Comparison of ENCODE assay signal across 21 mouse cellular contexts in the genomic region with DNA sequence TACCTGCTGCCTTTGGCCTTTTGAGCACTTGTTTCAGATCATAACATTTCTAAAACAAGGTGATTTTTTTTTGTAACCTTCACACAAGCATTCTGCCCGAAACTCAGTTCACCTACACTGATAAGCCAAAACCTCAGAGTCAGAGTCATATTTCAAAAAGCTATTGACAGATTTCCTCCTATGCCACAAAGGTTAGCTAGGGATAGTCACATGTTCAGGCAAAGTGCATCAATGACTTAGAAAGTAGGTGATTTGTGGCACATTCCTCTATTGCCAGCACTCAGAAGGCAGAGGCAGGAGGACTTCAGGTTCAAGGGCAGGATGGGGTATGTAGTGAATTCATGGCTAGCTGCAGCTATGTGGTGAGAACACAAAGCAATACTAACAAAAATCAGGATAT.
"Had no signal": no experiment of that assay in that cellular context is flagged by ENCODE, and none has a peak within 500 bp of the region (broad histone marks: within the 10 kb centered on the region; RNA-seq: fewer than 3 reads in every experiment).

No protein-coding gene starts in this region.

- H3K4me1 ChIP-seq: hindbrain, embryonic 13.5 days; hindbrain, embryonic 15.5 days had no signal

- H3K9ac ChIP-seq: forebrain, postnatal 0 days; heart, embryonic 13.5 days; heart, embryonic 15.5 days; hindbrain, embryonic 13.5 days; hindbrain, embryonic 15.5 days; limb, embryonic 13.5 days; limb, embryonic 15.5 days; liver, embryonic 13.5 days; liver, embryonic 15.5 days had no signal

- H3K4me3 ChIP-seq: heart, adult 2 months; heart, embryonic 13.5 days; heart, embryonic 15.5 days; hindbrain, embryonic 13.5 days; hindbrain, embryonic 15.5 days; limb, embryonic 13.5 days; limb, embryonic 15.5 days; liver, embryonic 13.5 days; liver, embryonic 15.5 days had no signal

- DNase-seq: forebrain, postnatal 0 days; gastrocnemius, postnatal 14 days; gastrocnemius, postnatal 36 days; heart, adult 2 months; heart, postnatal 14 days; heart, postnatal 36 days; layer of hippocampus, adult 9-11 months; layer of hippocampus, postnatal 36 days; left cerebral cortex, postnatal 4 days; liver, embryonic 13.5 days had no signal

- ATAC-seq: forebrain, postnatal 0 days; hindbrain, postnatal 0 days; intestine, embryonic 16.5 days had no signal

- H3K27ac ChIP-seq: heart, adult 2 months; heart, embryonic 13.5 days; heart, embryonic 15.5 days; hindbrain, embryonic 13.5 days; hindbrain, embryonic 15.5 days; hindbrain, postnatal 0 days; limb, embryonic 15.5 days; liver, embryonic 13.5 days; liver, embryonic 15.5 days had no signal

- H3K9me3 ChIP-seq: heart, embryonic 15.5 days; hindbrain, embryonic 13.5 days; hindbrain, embryonic 15.5 days; limb, embryonic 13.5 days; limb, embryonic 15.5 days; liver, embryonic 13.5 days; liver, embryonic 15.5 days had no signal

- H3K4me2 ChIP-seq: heart, embryonic 11.5 days; heart, embryonic 13.5 days; heart, embryonic 15.5 days; hindbrain, embryonic 13.5 days; hindbrain, embryonic 15.5 days; limb, embryonic 13.5 days; limb, embryonic 15.5 days; liver, embryonic 11.5 days; liver, embryonic 13.5 days; liver, embryonic 15.5 days had no signal

- H3K36me3 ChIP-seq: heart, embryonic 13.5 days; heart, embryonic 15.5 days; hindbrain, embryonic 13.5 days; hindbrain, embryonic 15.5 days; limb, embryonic 13.5 days; limb, embryonic 15.5 days; liver, embryonic 13.5 days; liver, embryonic 15.5 days had no signal

- H3K27me3 ChIP-seq: heart, embryonic 13.5 days; heart, embryonic 15.5 days; hindbrain, embryonic 13.5 days; hindbrain, embryonic 15.5 days; limb, embryonic 13.5 days; limb, embryonic 15.5 days; liver, embryonic 13.5 days; liver, embryonic 15.5 days had no signal
